In the genomic region with DNA sequence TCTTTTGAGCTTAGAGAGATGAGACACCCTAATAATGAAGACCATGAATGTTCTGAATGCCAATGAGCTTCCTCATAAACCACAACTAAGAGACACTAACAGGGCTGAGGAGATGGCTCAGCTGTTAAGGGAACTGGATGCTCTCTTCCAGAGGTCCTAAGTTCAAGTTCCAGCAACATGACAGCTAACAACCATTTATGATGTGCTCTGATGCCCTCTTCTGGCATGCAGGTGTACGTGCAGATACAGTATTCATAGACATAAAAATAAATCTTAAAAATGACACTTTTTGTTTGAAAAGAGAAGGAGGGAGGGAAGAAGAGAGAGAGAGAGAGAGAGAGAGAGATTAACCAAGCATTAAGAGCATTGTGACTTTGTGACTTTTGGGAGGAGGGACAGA, we compare ENCODE assay signal across 10 mouse cellular contexts. TPM values are rescaled to one million over a fixed set of nuclear protein-coding genes. Genes with fewer than 3 reads are reported as not detected.
DNase-seq lines count a peak whose midpoint lies in the region; ATAC-seq and TF ChIP-seq lines count a peak whose summit lies in the region.
"Had no signal": no experiment of that assay in that cellular context is flagged by ENCODE, and none has a peak within 500 bp of the region (broad histone marks: within the 10 kb centered on the region; RNA-seq: fewer than 3 reads in every experiment).

No protein-coding gene starts in this region.

- H3K36me3 ChIP-seq in kidney, adult 2 months (ENCODE audit: control insufficient read depth, insufficient read depth, low read length), result no peaks in the 10 kb centered on the region
- no peaks in the 10 kb centered on the region for H3K36me3 ChIP-seq in kidney, embryonic 14.5 days (ENCODE audit: control insufficient read depth, insufficient read depth, low read length)
- H3K36me3 ChIP-seq in midbrain, embryonic 14.5 days (ENCODE audit: control insufficient read depth, insufficient read depth, low read length), result 0 out of 2 replicates have a peak, but pooled peaks cover 8% of the 10 kb centered on the region
- H3K36me3 ChIP-seq in midbrain, embryonic 15.5 days (replicated peaks), result no peaks in the 10 kb centered on the region
- H3K36me3 ChIP-seq: heart, embryonic 12.5 days had no signal

- no peak overlapping the region for H3K9ac ChIP-seq in kidney, embryonic 14.5 days (ENCODE audit: low read depth, low read length)
- H3K9ac ChIP-seq in midbrain, embryonic 14.5 days (replicated peaks; ENCODE audit: low read length), result no peak overlapping the region
- H3K9ac ChIP-seq in midbrain, embryonic 15.5 days, result no peak overlapping the region
- H3K9ac ChIP-seq: heart, embryonic 12.5 days had no signal

- no peak overlapping the region for H3K4me2 ChIP-seq in kidney, embryonic 14.5 days (replicated peaks; ENCODE audit: low read depth, low read length)
- no peak overlapping the region for H3K4me2 ChIP-seq in midbrain, embryonic 14.5 days (ENCODE audit: low read length)
- no peak overlapping the region for H3K4me2 ChIP-seq in midbrain, embryonic 15.5 days
- H3K4me2 ChIP-seq: heart, embryonic 12.5 days had no signal

- ATAC-seq in kidney, embryonic 14.5 days (ENCODE audit: low FRiP score, low TSS enrichment), result no peak
- no peak for ATAC-seq in midbrain, embryonic 14.5 days (ENCODE audit: low FRiP score, low TSS enrichment)
- ATAC-seq in midbrain, embryonic 15.5 days (replicated peaks), result no peak
- ATAC-seq in megakaryocyte-erythroid progenitor cell, adult 5-6 weeks (replicated peaks; ENCODE audit: low FRiP score, low TSS enrichment, poor library complexity, severe bottlenecking), result 0 out of 2 replicates have a peak, but pooled peaks have one; percentile 59

- 0 out of 2 replicates have a peak, but pooled peaks cover 2% of the 10 kb centered on the region for H3K9me3 ChIP-seq in kidney, embryonic 14.5 days (ENCODE audit: control insufficient read depth, low read length)
- no peaks in the 10 kb centered on the region for H3K9me3 ChIP-seq in midbrain, embryonic 14.5 days (ENCODE audit: control insufficient read depth, low read length)
- H3K9me3 ChIP-seq in midbrain, embryonic 15.5 days, result no peaks in the 10 kb centered on the region
- H3K9me3 ChIP-seq: heart, embryonic 12.5 days had no signal

- TF ChIP-seq CTCF in kidney, adult 2 months (conservative IDR thresholded peaks at IDR 0.05; ENCODE audit: insufficient read depth, insufficient read length, low read depth, low read length), result peak; percentile 40

- H3K27ac ChIP-seq in kidney, adult 2 months (ENCODE audit: insufficient read depth, low read depth, low read length), result no peak overlapping the region
- no peak overlapping the region for H3K27ac ChIP-seq in kidney, embryonic 14.5 days (ENCODE audit: low read depth, low read length)
- no peak overlapping the region for H3K27ac ChIP-seq in midbrain, embryonic 14.5 days (replicated peaks; ENCODE audit: low read depth, low read length)
- no peak overlapping the region for H3K27ac ChIP-seq in midbrain, embryonic 15.5 days

- TF ChIP-seq POLR2A in kidney, adult 2 months (IDR thresholded peaks at IDR 0.05; ENCODE audit: low read depth, low read length), result no peak

- peak; percentile 37 for DNase-seq in kidney, adult 2 months
- peak; percentile 51 for DNase-seq in midbrain, embryonic 14.5 days
- peak; percentile 63 for DNase-seq in R1 (ENCODE audit: low read depth, low spot score)
- DNase-seq in cerebellum, adult 8-10 months, result no peak
- no peak for DNase-seq in urinary bladder, postnatal 14 days (ENCODE audit: low spot score)
- DNase-seq: left cerebral cortex, postnatal 4 days had no signal

- WGBS in kidney, adult 2 months, result 32% methylated on average over 1 of the region's 1 CpGs
- 10% methylated on average over 1 of the region's 1 CpGs for WGBS in kidney, embryonic 14.5 days
- 8% methylated on average over 1 of the region's 1 CpGs for WGBS in midbrain, embryonic 14.5 days
- whole genome bisulfite sequencing in midbrain, embryonic 15.5 days, result 13% methylated on average over 1 of the region's 1 CpGs

- H3K4me3 ChIP-seq in kidney, adult 2 months (ENCODE audit: insufficient read depth, low read depth, low read length), result no peak overlapping the region
- H3K4me3 ChIP-seq in kidney, embryonic 14.5 days (ENCODE audit: low read length), result no peak overlapping the region
- H3K4me3 ChIP-seq in midbrain, embryonic 14.5 days (replicated peaks; ENCODE audit: low read depth, low read length), result no peak overlapping the region
- no peak overlapping the region for H3K4me3 ChIP-seq in midbrain, embryonic 15.5 days
- H3K4me3 ChIP-seq: heart, embryonic 12.5 days had no signal

- H3K4me1 ChIP-seq in kidney, adult 2 months (ENCODE audit: control insufficient read depth, insufficient read depth, low read length), result no peaks in the 10 kb centered on the region
- H3K4me1 ChIP-seq in kidney, embryonic 14.5 days (ENCODE audit: control insufficient read depth, insufficient read depth, low read length), result peaks cover 37% of the 10 kb centered on the region
- peaks cover 39% of the 10 kb centered on the region for H3K4me1 ChIP-seq in midbrain, embryonic 14.5 days (ENCODE audit: control insufficient read depth, insufficient read depth, low read length)
- H3K4me1 ChIP-seq in midbrain, embryonic 15.5 days, result peaks cover 36% of the 10 kb centered on the region

- H3K27me3 ChIP-seq in kidney, adult 2 months (replicated peaks; ENCODE audit: control insufficient read depth, insufficient read depth, low read length), result no peaks in the 10 kb centered on the region
- 0 out of 2 replicates have a peak, but pooled peaks cover 4% of the 10 kb centered on the region for H3K27me3 ChIP-seq in kidney, embryonic 14.5 days (ENCODE audit: control insufficient read depth, insufficient read depth, low read length)
- H3K27me3 ChIP-seq in midbrain, embryonic 14.5 days (ENCODE audit: control insufficient read depth, insufficient read depth, low read length), result no peaks in the 10 kb centered on the region
- H3K27me3 ChIP-seq in midbrain, embryonic 15.5 days (replicated peaks), result no peaks in the 10 kb centered on the region

RNA-seq across cellular contexts. Expression of a gene that starts 23.9 kb away (rescaled TPM):
- polyA plus RNA-seq in kidney, adult 2 months (2012; rRNA removed), result 0.72 and 0.94 TPM in 2 replicates
- polyA plus RNA-seq in kidney, embryonic 14.5 days (2014; fragmentation: Nextera tagmentation; extraction: Ambion mirVana), result 4.5 and 6.1 TPM in 2 replicates
- 10.7 and 14.1 TPM in 2 replicates for polyA plus RNA-seq in midbrain, embryonic 14.5 days (2014; fragmentation: Nextera tagmentation; extraction: Ambion mirVana)
- polyA plus RNA-seq in midbrain, embryonic 15.5 days (2015; fragmentation: Nextera tagmentation; extraction: Ambion mirVana), result 12.8 and 14.1 TPM in 2 replicates
- total RNA-seq in megakaryocyte-erythroid progenitor cell, adult 5-6 weeks (2014; fragmentation: Nextera tagmentation), result not detected in 2 replicates
- not detected in 2 replicates for total RNA-seq in megakaryocyte-erythroid progenitor cell, adult 5-6 weeks (2017)

RNA-seq across cellular contexts. Expression of a gene that starts 30.3 kb away (rescaled TPM):
- 11.0 and 11.9 TPM in 2 replicates for polyA plus RNA-seq in kidney, adult 2 months (2012; rRNA removed)
- polyA plus RNA-seq in kidney, embryonic 14.5 days (2014; fragmentation: Nextera tagmentation; extraction: Ambion mirVana), result 4.7 and 7.9 TPM in 2 replicates
- 5.2 and 6.5 TPM in 2 replicates for polyA plus RNA-seq in midbrain, embryonic 14.5 days (2014; fragmentation: Nextera tagmentation; extraction: Ambion mirVana)
- 6.8 and 7.6 TPM in 2 replicates for polyA plus RNA-seq in midbrain, embryonic 15.5 days (2015; fragmentation: Nextera tagmentation; extraction: Ambion mirVana)
- 4.9 and 8.3 TPM in 2 replicates for total RNA-seq in megakaryocyte-erythroid progenitor cell, adult 5-6 weeks (2014; fragmentation: Nextera tagmentation)
- total RNA-seq in megakaryocyte-erythroid progenitor cell, adult 5-6 weeks (2017), result 0.30 and 6.7 TPM in 2 replicates

Comparison
In these comparisons a context has a peak if more than half of its experiments do, and no peak if none do; other contexts are left out.
1. DNase-seq: peak in kidney, adult 2 months (single experiment), midbrain, embryonic 14.5 days (single experiment) and R1 (single experiment); none in cerebellum, adult 8-10 months (single experiment) and urinary bladder, postnatal 14 days (single experiment).